Mouse (Mus musculus): ENCODE results near the gene Rere.

The Rere gene

DNA sequence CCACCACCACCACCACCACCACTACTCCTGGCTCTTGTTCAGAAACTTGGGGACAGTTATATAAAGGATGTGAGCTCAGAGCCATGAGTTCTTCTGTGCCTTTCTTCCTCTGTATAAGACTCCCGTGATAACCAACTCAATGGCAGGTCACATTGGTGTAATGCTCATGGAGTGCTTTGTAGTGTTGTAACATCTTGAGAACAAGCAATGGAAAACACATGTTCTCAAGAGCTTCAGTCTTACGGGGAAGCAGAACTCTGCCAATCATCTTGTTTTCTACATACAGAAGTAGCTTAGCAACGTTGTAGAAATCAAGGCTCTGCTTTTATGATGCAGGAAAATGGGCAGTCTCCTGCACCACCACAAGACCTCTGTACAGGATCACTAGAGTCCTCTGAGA, 107.1 kb downstream of the Rere start:
- no peak for DNase-seq

GRCm38 (mm10) chr4:150393607-150394006, 112.2 kb downstream of the Rere start:
- DNase-seq = no peak

- DNase-seq = no peak
Measured at GRCm38 (mm10) chr4:150394091-150394490, 112.6 kb downstream of the Rere start.

DNA sequence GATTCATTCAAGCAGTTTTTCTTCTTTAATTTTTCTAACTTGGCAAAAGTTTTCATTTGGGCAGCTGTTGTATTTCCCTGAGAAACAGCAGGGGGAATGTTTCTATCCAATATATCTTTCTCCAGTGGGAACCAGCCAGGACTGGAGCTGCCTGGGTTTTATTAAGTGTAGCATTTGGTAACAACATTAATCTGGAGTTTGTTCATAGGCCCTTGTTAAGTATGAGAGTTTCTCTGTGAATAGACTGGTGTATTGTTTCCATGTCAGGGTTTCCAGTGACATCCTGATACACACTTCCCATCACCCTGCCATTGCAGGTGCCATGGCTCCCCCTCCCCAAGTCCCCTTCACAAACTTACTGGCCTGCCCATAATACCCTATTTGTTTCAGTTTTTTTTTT, 114.9 kb downstream of the Rere start:
- no peak for DNase-seq

DNA sequence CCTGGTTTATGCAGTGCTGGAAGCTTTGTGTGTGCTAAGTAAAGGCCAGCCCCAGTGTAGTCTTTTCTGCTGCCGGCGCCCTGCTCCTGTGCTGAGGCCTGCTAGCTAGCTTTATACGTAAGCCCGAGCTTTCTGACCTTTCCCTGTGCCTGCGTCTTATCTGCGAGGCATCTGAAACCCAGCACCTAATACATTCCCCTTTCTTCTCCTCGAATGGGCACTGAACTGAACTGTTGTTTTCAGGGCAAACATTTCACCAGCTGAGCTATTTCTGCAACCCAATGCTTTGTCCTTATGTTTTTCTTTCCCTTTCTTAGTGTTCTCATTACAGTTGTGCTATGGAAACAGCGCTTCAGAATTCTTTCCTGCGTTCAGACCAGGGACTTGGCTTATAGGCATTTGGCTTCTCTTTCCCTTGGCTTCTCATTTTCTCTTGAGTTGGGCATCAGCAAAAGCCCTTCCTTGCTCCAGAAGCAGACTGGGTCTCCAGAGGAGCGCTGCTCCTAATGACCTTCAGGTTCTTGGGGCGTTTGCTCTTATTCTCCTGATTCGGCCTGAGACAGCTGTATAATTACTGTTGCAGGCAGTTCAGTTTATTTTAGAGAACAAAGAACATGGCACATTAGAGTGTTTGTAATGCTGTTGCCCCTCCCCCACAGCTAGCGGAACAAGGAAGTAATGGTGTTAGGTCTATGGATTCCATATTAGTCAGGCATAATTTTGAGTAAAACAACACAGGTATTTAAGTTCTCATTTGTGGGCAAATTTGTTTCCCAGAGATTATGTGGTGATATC, 115.6 kb downstream of the Rere start:
- DNase-seq = peak; percentile 23 to 35

DNA sequence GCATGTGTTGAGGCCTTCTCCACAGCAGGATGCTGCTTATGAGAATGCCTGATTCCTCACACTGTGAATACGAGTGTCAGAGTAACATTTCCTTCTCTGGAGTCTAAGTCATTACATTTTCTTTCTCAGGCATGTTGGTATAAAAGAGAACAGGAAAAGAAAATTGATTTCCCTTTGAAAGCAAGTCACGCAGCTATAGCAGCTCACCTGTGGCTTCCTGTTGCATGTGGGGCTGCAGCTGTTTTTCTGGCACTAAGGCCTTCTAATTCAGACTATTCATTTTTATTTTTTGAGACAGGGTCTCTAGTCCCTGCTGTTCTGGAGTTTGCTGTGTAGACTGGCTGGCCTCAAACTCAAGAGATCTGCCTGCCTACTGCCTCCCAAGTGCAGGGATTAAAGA, 117.6 kb downstream of the Rere start:
- peak; percentile 29 to 57 for DNase-seq

- DNase-seq = no peak
Measured at GRCm38 (mm10) chr4:150401830-150402607, 120.6 kb downstream of the Rere start.

GRCm38 (mm10) chr4:150402608-150402985, 121.2 kb downstream of the Rere start:
- DNase-seq = no peak

GRCm38 (mm10) chr4:150403941-150404340, 122.5 kb downstream of the Rere start:
- DNase-seq = no peak

- DNase-seq = no peak
Measured at GRCm38 (mm10) chr4:150404583-150404982, 123.1 kb downstream of the Rere start.

- peak in 1 of 2 experiments; percentile 57 for DNase-seq
Measured at GRCm38 (mm10) chr4:150405786-150406185, 124.3 kb downstream of the Rere start.

DNA sequence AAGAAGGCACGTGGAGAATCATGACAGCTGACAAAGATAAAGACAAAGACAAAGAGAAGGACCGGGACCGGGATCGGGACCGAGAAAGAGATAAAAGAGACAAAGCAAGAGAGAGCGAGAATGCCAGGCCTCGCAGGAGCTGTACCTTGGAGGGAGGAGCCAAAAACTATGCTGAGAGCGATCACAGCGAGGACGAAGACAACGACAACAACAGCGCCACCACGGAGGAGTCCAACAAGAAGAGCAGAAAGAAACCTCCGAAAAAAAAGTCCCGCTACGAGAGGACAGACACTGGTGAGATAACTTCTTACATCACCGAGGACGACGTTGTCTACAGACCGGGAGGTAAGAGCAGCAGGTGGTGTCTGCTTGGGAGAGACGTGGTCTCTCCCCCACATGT, 124.9 kb downstream of the Rere start:
- DNase-seq = no peak

DNA sequence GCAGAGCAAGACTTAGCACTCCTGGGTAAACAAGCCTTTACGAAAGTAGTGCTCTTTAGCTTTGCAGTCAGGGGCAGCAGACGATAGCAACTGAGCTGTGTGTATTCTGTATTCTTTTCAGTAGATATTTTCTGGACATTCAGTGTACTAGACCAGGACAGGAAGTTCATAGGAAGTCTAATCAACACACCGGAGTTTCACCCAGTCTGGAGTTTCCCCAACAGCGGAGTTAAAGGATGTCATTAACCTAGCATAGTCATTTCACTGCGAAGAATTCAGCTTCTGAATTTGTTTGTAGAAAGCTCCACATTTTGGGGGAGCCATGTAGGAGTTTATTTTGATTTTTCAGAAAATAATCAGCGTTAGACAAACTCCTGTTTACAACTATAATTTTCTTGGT, 125.4 kb downstream of the Rere start:
- DNase-seq = no peak

- no peak for DNase-seq
Measured at GRCm38 (mm10) chr4:150414296-150414695, 132.8 kb downstream of the Rere start.

GRCm38 (mm10) chr4:150414759-150415158, 133.3 kb downstream of the Rere start:
- DNase-seq = no peak

DNA sequence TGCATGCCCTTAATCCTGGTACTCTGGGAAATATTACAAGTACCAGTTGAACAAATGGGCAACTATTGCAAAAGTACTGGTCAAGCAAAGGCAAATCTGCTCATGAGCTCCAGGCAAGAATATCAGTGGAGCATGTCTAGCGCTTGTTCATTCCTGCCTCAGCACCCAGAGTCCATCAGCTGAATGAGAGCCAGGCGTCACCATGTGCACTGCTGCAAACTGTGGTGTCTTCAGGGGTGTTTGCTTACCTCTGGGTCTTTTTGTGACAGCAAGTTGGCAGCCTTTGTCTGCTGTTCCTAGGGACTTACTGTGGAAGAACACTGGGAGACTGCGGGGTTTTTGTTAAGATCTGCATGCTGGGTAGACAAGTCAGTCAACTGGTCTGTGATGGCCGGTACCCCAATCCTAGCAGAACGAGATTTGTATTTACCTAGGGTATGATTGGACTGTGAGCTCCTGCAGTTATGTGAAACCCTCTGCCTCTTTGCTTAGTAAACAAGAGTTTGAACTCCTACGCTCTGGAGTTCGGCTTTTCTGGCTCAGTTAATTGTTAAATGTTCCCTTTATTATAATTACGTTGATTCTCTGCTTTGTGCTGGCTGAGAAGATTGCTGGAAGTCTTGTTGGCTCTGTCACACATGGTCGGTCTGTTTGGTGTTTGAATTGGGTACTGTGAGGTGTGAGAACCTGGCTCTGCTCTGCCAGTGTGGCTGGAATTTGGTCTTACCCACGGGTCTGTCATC, 134.0 kb downstream of the Rere start:
- DNase-seq = no peak

- no peak for DNase-seq
Measured at GRCm38 (mm10) chr4:150420576-150421263, 139.3 kb downstream of the Rere start.

GRCm38 (mm10) chr4:150426098-150426879, 144.8 kb downstream of the Rere start:
- no peak for DNase-seq

- no peak for DNase-seq
Measured at GRCm38 (mm10) chr4:150426880-150427476, 145.5 kb downstream of the Rere start.

- DNase-seq = no peak
Measured at GRCm38 (mm10) chr4:150428762-150429161, 147.3 kb downstream of the Rere start.

GRCm38 (mm10) chr4:150433827-150434574, 152.6 kb downstream of the Rere start:
- no peak for DNase-seq
